Mouse (Mus musculus) heart, adult 2 months (tissue): ENCODE data around the gene Map4k4. TPM values are rescaled to one million over a fixed set of nuclear protein-coding genes. Genes with fewer than 3 reads are reported as not detected.

Experiments used
- DNase-seq, 2 experiments: peaks; one replicate each; pipeline ENCODE4 v3.0.0; 2021
- H3K27ac ChIP-seq: fragments of 200-600 bp; 2 replicates; pipeline ENCODE4 v1.8.1; 2022
- H3K27me3 ChIP-seq: fragments of 200-500 bp; 2 replicates; pipeline ENCODE4 v1.6.1; 2012; ENCODE audit warnings: mild to moderate bottlenecking, low read length, inconsistent platforms, mixed read lengths; ENCODE audit not compliant: control insufficient read depth, insufficient read depth
- H3K36me3 ChIP-seq: fragments of 200-500 bp; 2 replicates; pipeline ENCODE4 v1.6.1; 2012; ENCODE audit warnings: low read length, inconsistent platforms; ENCODE audit not compliant: control insufficient read depth, insufficient read depth
- H3K4me1 ChIP-seq: fragments of 200-500 bp; 2 replicates; pipeline ENCODE4 v1.6.1; 2011; ENCODE audit warnings: low read length; ENCODE audit not compliant: control insufficient read depth, insufficient read depth
- H3K4me3 ChIP-seq: fragments of 200-600 bp; 2 replicates; pipeline ENCODE4 v1.8.1; 2022
- H3K79me2 ChIP-seq: fragments of 200-500 bp; replicated peaks from 2 replicates; pipeline ENCODE4 v1.6.1; 2012; ENCODE audit warnings: mild to moderate bottlenecking, inconsistent platforms, low read length, moderate library complexity, mixed read lengths; ENCODE audit not compliant: control insufficient read depth, insufficient read depth
- H3K9ac ChIP-seq: fragments of 200-500 bp; 2 replicates; pipeline ENCODE4 v1.6.1; 2012; ENCODE audit warnings: low read depth, mild to moderate bottlenecking, control low read depth, inconsistent platforms, low read length, mixed read lengths
- CTCF ChIP-seq: fragments of 200-600 bp; IDR thresholded peaks from 2 replicates; pipeline ENCODE4 v1.8.1; 2022; ENCODE audit warnings: antibody characterized with exemption, mild to moderate bottlenecking, moderate library complexity
- EP300 ChIP-seq: fragments of 200-500 bp; IDR thresholded peaks from 2 replicates; pipeline ENCODE4 v1.6.1; 2011; ENCODE audit warnings: low read depth, low read length, control low read depth; ENCODE audit not compliant: insufficient read depth
- POLR2A ChIP-seq: fragments of 200-500 bp; IDR thresholded peaks from 2 replicates; pipeline ENCODE4 v1.6.1; 2011; ENCODE audit warnings: mild to moderate bottlenecking, low read depth, low read length, control low read depth; ENCODE audit not compliant: insufficient read depth
- WGBS: fragments of 180-500 bp; shearing (Covaris S2); methylation state at CpG from one replicate; pipeline ENCODE4 v1.1.7; 2018; 5-methylcytosine and 5-hydroxymethylcytosine counted together
- intact Hi-C: fragments of 180-260 bp; cut with DNase I; formaldehyde crosslinking; loops from one replicate; pipeline ENCODE4 v1.15.1; 2025
- polyA plus RNA-seq: library from polyadenylated mRNA; depleted of rRNA; stranded (reverse); fragments of >200 nt; gene quantifications from 2 replicates; pipeline ENCODE4 v1.2.3, GENCODE M21; 2012
- total RNA-seq, 2 experiments: library from RNA; stranded (reverse); gene quantifications; 2 replicates each; pipeline ENCODE4 v1.2.3; 2021

The Map4k4 gene
- total and polyA plus RNA-seq, 3 experiments, result 85.2 to 134 (median 129) TPM

- DNase-seq, result peak in 1 of 2 experiments; percentile 63
- intact Hi-C loops, result no loop called here
- Histone ChIP-seq H3K27me3 (no peaks in the 10 kb centered on the region), H3K4me3 (no peak overlapping the region), H3K9ac (no peak overlapping the region), H3K27ac (peak overlapping the region; percentile 64), H3K4me1 (no peaks in the 10 kb centered on the region), H3K79me2 (no peaks in the 10 kb centered on the region), H3K36me3 (no peaks in the 10 kb centered on the region)
- TF ChIP-seq EP300 (0 out of 2 replicates have a peak, but pooled peaks have one; percentile 42), CTCF (no peak), POLR2A (no peak)
- WGBS, result 56% methylated on average over 12 of the region's 12 CpGs
Observed at GRCm38 (mm10) chr1:40033743-40034420, 133.2 kb downstream of the Map4k4 start.

- H3K4me1 ChIP-seq, result no peaks in the 10 kb centered on the region
- H3K27me3 ChIP-seq, result no peaks in the 10 kb centered on the region
- no peak for DNase-seq
- TF ChIP-seq CTCF (no peak), EP300 (no peak), POLR2A (no peak)
- H3K9ac ChIP-seq, result no peak overlapping the region
- no peak overlapping the region for H3K4me3 ChIP-seq
- H3K27ac ChIP-seq, result no peak overlapping the region
- H3K36me3 ChIP-seq, result no peaks in the 10 kb centered on the region
- 84% methylated on average over 6 of the region's 6 CpGs for WGBS
- H3K79me2 ChIP-seq, result no peaks in the 10 kb centered on the region
- intact Hi-C loops, result no loop called here
Observed at GRCm38 (mm10) chr1:40037831-40038230, 137.1 kb downstream of the Map4k4 start.

GRCm38 (mm10) chr1:40045686-40046085, 145.0 kb downstream of the Map4k4 start:
- no peak for DNase-seq
- no peak overlapping the region for H3K4me3 ChIP-seq
- intact Hi-C loops, result no loop called here
- no peaks in the 10 kb centered on the region for H3K79me2 ChIP-seq
- no peak overlapping the region for H3K9ac ChIP-seq
- H3K27ac ChIP-seq, result no peak overlapping the region
- no peaks in the 10 kb centered on the region for H3K36me3 ChIP-seq
- H3K27me3 ChIP-seq, result no peaks in the 10 kb centered on the region
- TF ChIP-seq EP300 (no peak), CTCF (no peak), POLR2A (no peak)
- no peaks in the 10 kb centered on the region for H3K4me1 ChIP-seq
- 60% methylated on average over 6 of the region's 6 CpGs for WGBS

- 76% methylated on average over 5 of the region's 5 CpGs for WGBS
- intact Hi-C loops, result no loop called here
Observed at GRCm38 (mm10) chr1:40046600-40046999, 145.9 kb downstream of the Map4k4 start.

GRCm38 (mm10) chr1:40051157-40051556, 150.4 kb downstream of the Map4k4 start:
- Histone ChIP-seq H3K4me1 (no peaks in the 10 kb centered on the region), H3K79me2 (no peaks in the 10 kb centered on the region), H3K36me3 (no peaks in the 10 kb centered on the region), H3K9ac (no peak overlapping the region), H3K27me3 (no peaks in the 10 kb centered on the region), H3K4me3 (no peak overlapping the region), H3K27ac (no peak overlapping the region)
- WGBS, result 92% methylated on average over 6 of the region's 6 CpGs
- DNase-seq, result no peak
- intact Hi-C loops, result no loop called here
- no peak for TF ChIP-seq POLR2A
- no peak for TF ChIP-seq CTCF
- TF ChIP-seq EP300, result no peak

More at GRCm38 (mm10) chr1:40046600-40046999, 145.9 kb downstream of the Map4k4 start:
- no peaks in the 10 kb centered on the region for H3K27me3 ChIP-seq
- H3K27ac ChIP-seq, result no peak overlapping the region
- no peak for DNase-seq
- no peak overlapping the region for H3K4me3 ChIP-seq
- no peak overlapping the region for H3K9ac ChIP-seq
- H3K4me1 ChIP-seq, result no peaks in the 10 kb centered on the region
- no peaks in the 10 kb centered on the region for H3K79me2 ChIP-seq
- TF ChIP-seq EP300 (no peak), POLR2A (no peak), CTCF (no peak)
- H3K36me3 ChIP-seq, result no peaks in the 10 kb centered on the region

GRCm38 (mm10) chr1:40052156-40052555, 151.4 kb downstream of the Map4k4 start:
- Histone ChIP-seq H3K4me3 (no peak overlapping the region), H3K79me2 (no peaks in the 10 kb centered on the region), H3K27ac (no peak overlapping the region), H3K9ac (no peak overlapping the region), H3K4me1 (no peaks in the 10 kb centered on the region), H3K27me3 (no peaks in the 10 kb centered on the region), H3K36me3 (no peaks in the 10 kb centered on the region)
- WGBS, result 68% methylated on average over 8 of the region's 8 CpGs
- no peak for DNase-seq
- TF ChIP-seq POLR2A, result no peak
- TF ChIP-seq CTCF, result no peak
- no peak for TF ChIP-seq EP300
- intact Hi-C loops, result no loop called here
